Mouse (Mus musculus) gastrocnemius, postnatal 4 days (tissue): Measurements from ENCODE around the gene Gm49369. TPM values are rescaled to one million over a fixed set of nuclear protein-coding genes. Genes with fewer than 3 reads are reported as not detected.

Source experiments
- DNase-seq, 2 experiments: peaks; one replicate each; pipeline ENCODE4 v3.0.0; 2021 to 2022; ENCODE audit warnings: low spot score in 2 of 2, mixed read lengths in 2 of 2
- total RNA-seq, 2 experiments: library from RNA; stranded (reverse); gene quantifications; 2 replicates each; pipeline ENCODE4 v1.2.3; 2021

The Gm49369 gene
- total RNA-seq, 2 experiments from 2014 or later, result 1.3 TPM; not detected in 1

- no peak for DNase-seq
These were observed 13.0 kb upstream of the Gm49369 start for GRCm38 (mm10) chr7:142395472-142395871.

GRCm38 (mm10) chr7:142394261-142395190 is 12.1 kb upstream of the Gm49369 start:
- no peak for DNase-seq

GRCm38 (mm10) chr7:142393191-142393590 is 10.7 kb upstream of the Gm49369 start:
- DNase-seq, result no peak

- DNase-seq, result no peak
These were observed 9.1 kb upstream of the Gm49369 start for GRCm38 (mm10) chr7:142391609-142392008.

GRCm38 (mm10) chr7:142391108-142391507 is 8.6 kb upstream of the Gm49369 start:
- DNase-seq, result no peak

DNA sequence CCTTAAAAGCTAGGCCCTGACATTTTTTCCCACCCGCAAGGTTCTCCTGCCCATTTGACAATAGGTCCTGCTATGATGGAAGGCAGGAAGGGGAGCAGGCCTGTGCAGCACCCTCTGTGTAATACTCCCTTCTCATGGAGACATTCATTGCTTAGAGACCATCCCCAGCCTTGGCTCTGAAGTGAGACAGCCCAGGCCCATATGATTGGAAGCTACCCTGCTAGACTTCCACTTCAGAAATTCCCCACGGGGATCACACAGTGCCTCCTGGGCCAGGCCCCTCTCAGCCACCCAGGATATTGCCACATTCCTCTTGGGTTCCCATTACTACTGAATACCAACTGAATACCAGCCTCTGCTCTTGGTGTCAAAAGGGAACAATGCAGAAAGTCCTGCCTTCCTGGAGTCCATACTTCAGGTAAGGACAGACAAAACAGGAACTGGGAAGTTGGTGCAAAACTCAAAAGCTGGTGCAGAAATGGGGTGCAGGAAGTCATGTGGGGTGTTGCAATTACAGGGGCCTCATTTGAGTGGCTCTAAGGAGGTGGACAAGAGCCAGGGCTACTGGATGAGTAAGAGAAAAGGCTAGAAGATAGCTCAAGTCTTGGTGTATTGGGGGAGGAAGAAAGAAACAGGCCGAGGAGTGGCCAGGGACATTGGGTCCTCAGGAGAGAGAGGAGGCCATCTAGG is 7.6 kb upstream of the Gm49369 start:
- DNase-seq, result no peak

DNA sequence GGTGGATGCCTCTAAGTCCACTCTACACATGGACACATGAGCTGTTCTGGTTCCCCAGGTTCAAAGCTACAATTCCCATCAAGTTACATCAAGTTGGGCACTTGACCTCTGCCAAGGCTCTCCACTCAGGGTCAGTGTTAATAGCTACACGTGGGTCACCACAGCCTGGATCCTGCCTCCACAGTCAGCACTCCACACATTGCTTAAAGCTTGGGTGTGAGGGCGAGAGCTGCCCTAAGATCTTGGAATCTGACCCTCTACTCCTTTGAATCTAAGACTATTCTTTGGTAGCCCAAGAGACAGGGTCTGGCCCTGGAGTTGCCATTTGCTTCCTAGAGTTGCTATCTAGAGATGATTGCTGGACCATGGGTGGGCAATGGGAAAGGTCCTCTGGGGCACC is 6.3 kb upstream of the Gm49369 start:
- no peak for DNase-seq

DNA sequence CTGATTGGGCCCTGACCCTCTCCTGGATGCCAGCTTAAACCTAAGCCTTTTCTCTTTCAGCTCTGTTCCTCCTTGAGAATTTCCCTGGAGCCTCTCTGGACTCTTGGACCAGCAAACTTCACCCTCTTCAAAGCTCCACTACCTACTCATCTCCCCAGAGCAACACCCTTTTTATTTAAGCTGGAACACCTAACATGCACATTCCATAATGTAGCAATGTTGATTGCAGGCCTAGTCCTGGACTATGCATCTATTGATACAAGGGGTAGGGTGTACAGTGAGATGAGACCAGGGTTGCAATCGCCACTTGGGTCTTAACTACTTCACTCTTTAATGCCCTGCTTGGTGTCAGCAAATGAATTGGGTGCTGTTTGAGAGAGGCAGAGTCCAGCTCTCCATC is 5.7 kb upstream of the Gm49369 start:
- DNase-seq, result no peak

DNA sequence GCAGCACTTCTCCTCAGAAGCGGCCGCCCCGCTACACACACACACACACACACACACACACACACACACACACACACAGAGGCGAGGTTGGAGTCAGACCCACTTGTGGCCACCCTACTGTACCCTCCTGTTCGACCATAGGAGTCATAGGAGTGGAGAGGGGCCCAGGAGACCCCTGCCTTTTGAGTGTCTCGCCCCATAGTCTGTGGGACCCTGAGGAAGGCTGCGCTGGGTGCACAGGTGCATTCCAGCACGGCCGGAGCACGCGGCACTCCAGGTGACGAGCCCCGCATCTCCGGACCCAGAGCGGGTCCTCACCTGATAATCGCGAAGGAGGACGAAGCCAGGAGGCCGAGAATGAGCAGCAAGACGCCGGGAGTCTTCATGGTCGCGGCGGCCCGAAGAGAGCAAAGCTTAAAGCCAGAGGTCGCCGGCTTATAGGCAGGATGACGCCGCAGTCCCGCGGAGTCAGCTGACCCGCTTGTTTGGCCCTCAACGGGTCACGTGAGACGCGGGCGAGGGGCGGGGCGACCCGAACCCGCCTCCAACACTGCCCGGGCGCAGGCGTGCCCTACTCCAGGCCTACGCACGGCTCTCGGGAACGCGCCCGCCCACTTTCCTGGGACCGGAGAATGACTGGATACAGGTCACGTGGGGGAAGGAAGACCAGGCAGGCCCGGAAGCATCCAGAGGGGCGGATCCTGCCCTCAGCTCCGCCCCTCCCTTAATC is 5.1 kb upstream of the Gm49369 start, which contains the start of gene Ctsd:
Gene Ctsd (minus strand): TSS at position 620 of the 730 bp plus-strand sequence.
- peak; percentile 95 to 98 for DNase-seq

- no peak for DNase-seq
These were observed 4.2 kb upstream of the Gm49369 start for GRCm38 (mm10) chr7:142386621-142387201.

- DNase-seq, result no peak
These were observed 3.4 kb upstream of the Gm49369 start for GRCm38 (mm10) chr7:142385742-142386403.

GRCm38 (mm10) chr7:142384306-142384705 is 1.8 kb upstream of the Gm49369 start:
- DNase-seq, result no peak

DNA sequence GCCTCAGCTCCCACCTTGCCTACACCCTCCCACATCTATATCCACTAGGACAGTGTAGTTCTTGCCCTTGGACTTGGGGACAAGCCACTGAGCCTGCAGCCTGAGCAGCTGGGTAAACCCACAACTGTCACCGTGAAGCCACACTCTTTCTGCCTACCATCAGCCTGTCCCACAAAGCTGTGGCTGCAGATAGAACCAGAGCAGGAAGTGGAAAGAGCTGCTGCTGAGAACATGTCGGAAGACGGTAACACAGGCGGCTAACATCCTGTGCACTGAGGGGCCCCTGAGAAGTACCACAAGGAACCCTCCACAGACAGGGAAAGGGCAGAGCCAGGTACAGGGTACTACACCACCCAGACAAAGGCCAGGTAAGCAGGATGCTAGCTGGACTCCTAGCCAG is 1.3 kb downstream of the Gm49369 start:
- DNase-seq, result no peak

DNA sequence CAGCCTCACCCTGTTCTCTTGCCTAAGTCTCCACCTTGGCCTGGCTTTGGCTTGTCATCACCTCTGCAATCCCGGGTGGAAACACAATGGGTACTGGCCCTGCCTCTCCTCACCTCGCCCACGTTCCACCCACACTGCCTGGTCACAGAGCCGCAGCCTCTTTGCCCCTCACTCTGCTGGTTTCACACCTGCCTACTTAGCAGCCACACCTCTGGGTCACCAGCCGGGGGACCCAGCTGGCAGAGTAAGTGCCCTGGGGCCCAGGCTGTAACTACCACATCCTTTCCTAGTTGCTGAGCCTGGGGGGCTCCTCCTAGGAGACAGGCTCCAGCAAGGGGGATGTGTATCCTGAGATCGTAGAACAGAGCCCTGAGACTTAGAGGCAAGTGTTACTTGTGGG is 3.3 kb downstream of the Gm49369 start:
- DNase-seq, result no peak

DNA sequence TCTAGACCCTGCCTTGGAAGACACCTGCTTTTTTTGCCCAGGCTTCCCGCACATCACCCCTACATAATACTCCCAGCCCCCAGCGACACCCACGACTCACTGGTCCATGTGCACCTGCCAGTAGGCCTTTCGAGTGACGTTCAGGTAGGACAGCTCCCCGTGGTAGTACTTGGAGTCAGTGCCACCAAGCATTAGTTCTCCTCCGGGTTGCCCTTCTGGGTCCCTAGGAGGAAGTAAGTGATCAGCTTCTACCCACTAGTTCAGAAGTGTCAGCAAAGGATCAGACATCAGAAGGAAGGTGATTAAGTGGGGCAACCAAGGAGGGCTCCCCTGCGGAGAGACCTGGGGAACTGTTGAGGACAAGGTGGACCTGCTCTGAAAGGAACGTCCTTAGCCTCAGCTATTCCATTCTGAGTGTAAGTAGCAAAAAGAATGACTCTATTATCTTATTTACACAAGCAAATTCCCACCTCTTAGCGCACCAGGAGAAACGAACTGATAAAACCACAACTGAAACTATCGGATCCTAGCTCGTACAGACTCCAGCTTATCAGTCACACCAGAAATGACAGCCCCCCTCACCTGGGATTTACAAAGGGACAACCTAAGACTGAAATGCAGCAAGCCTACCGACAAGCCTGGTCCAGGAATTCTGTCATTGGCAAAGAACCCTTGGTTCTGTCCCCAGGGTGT is 5.1 kb downstream of the Gm49369 start:
- no peak for DNase-seq

- DNase-seq, result no peak
These were observed 6.4 kb downstream of the Gm49369 start for GRCm38 (mm10) chr7:142376096-142376495.

DNA sequence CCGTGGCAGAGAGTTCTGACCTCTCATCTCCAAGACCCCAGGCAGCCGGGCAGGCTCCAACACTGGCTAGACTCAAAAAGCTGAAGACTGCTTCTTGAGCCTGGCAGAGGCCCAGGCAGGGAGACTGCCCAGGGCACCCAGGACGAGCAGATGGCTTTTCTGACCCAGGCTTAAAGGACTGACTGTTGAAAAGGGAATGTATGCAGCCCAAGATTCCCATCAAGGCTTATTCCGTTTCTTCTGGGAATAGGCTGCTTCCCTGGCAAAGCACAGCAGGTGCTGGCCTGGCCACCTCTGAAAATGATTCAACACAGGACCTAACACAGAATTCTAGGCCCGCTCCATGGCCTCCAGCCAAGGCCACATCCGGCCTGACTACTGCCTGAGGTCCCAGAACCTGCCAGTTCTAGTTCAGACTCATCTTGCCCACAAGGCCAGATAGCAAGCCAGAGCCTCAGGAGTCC is 7.2 kb downstream of the Gm49369 start:
- DNase-seq, result no peak

DNA sequence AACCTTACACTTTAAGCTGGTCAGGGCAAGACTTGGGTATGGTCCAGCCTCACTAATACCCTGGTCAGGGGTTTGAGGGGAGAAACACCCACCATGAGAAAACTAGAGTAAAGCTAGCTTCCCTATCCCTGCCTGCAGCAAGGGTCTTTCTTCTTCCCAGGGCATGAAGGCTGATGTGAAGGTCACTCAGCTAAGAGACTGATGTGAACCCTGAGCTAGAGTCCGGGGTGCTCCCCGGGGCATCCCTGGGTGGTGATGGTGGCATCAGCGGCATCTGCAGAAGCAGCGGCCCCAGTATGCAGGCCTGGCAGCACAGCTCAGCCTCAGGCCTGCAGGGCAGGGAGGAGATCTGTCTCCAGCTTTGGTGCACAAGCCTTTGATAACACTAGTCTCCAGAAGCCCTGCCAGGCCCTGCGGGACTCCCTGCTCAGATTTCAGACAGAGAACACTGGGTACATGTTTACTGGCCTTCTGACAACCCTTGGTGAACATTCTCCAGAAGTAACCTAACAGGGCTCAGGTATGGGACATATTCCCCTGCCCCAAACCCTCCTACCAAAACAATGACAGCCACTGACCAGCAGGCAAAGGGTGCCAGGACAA is 8.0 kb downstream of the Gm49369 start:
- no peak for DNase-seq

DNA sequence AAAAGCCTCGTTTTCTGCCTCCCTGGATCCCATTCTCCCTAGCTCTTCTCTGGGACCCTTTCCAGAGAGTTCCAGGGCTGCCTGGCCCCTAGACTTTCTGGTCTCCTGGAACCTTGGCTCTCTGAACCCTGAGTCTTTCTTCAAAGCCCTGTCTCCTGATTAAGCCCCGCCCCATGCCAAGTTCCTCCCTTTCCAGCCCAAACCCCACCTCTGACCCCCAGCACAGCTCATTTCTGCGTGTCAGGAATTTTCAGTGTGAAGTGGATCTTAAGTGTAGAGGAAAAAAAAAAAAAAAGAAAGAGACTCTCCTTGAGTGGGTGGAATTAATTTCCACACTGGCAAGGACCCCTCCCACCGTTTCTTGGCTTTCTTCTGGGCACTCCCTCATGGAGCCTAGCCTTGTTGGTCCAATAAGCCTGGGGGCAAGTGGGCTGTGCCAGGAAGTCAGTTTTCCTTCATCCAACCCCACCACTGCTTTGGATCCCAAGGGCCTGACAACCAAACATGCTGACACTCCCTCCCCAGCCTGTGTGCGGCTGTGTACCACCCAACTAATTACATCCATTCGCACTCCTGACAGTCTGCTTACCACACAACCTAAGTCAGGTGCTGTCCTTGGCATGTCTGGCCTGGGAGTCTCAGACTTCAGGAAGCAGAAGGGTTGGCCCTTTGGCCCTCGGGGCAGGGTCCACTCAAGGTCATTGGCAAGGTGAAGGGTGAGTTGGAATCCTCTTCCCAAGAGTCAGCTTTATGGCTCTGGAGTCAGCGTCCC is 8.6 kb downstream of the Gm49369 start, which contains the start of gene Ifitm10:
Gene Ifitm10 (minus strand): TSS at position 113 of the 772 bp plus-strand sequence.
- no peak for DNase-seq
